Mouse (Mus musculus) A20 (cell line): ENCODE measurements around the gene Cldn7.
"Not testable (repeated sequence)": the region's sequence is repeated elsewhere in the genome, so short reads cannot be mapped to it uniquely, and the experiment has no call there.

Experiments used
- DNase-seq: peaks from one replicate; pipeline ENCODE4 v3.0.0-alpha.2; 2011; ENCODE audit warnings: low read depth, low spot score

Gene Cldn7

DNA sequence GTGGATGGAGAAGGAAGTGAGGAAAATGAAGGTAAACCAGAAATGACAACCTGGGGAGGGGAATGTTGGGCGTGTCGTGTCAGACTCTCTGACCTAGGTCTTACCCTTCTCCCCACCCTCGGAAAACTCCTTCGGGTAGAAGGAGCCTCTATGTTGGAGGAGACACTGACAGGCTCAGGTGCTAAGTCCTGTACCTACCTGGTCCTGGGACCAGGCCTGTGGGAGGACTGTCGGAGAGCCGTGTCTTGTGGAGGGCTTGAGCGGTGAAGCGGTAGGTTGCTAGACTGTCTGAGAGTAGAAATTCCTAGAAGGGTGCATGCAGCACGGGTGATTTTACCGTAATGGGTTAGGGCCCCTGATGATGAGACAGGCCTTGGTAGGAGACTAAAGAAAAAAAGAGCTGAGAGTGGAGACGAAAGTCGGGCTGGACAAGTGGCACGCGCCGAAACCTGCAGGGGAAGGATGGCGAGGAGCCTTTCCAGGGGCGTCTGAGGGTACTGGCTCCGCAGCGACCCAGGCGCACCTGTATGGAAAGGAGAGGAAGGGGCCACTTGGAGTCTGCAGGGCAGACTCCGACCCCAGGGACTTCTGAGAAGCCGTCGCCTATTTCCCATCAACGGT, at the start of gene Cldn7:
TSS of gene Cldn7 (plus strand) at position 130 of the 621 bp plus-strand sequence.
- no peak for DNase-seq

DNA sequence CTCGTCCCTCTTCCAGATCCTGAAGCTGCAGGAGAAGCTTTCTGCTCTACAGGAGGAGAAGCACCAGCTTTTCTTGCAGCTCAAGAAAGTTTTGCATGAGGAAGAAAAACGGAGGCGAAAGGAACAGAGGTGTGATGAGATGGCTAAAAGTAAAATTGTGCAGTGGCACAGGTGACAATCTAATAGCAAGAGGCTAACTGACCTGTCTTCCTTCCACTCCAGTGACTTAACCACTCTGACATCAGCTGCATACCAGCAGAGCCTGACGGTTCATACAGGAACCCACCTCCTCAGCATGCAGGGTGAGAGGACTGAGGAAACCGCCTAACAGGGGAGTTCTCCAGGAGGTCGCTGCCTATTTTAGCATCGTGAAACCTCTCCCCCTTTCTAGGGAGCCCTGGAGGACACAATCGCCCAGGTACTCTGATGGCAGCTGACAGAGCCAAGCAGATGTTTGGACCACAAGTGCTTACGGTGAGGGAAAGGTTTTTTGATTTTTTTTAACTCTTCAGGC, 49.6 kb upstream of the Cldn7 start:
- DNase-seq = peak; percentile 50

DNA sequence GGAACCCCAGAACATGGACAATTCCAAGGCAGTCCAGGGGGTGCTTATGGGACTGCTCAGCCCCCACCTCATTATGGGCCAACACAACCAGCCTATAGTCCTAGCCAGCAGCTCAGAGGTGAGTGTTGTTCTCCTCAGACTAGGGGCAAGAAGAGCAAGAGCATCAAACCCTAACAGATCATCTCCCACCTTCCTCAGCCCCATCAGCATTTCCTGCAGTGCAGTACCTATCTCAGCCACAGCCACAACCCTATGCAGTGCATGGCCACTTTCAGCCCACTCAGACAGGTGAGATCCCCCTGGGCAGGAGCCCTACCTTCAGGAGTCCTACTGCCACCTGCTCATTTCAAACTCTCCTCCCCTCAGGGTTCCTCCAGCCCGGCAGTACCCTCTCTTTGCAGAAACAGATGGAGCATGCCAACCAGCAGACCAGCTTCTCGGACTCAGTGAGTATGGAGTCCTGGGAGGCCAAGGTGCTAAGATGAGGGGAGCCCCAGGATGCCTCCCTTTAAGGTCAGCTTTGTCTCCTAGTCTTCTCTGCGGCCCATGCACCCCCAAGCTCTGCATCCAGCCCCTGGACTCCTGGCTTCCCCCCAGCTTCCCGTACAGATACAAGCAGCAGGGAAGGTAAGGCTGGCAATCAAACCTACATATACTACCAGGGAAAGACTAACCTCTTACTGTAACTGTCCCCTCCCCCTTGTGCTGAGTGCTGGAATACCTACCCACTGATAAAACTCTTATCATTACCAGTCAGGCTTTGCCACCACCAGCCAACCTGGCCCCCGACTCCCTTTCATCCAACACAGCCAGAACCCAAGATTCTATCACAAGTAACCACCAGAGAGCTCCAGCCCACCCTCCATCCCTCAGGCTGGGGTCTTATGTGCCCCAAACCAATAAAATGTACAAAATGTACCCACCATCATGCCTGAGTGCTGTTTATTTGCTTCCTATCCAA, 48.6 kb upstream of the Cldn7 start:
- peak; percentile 50 for DNase-seq

DNA sequence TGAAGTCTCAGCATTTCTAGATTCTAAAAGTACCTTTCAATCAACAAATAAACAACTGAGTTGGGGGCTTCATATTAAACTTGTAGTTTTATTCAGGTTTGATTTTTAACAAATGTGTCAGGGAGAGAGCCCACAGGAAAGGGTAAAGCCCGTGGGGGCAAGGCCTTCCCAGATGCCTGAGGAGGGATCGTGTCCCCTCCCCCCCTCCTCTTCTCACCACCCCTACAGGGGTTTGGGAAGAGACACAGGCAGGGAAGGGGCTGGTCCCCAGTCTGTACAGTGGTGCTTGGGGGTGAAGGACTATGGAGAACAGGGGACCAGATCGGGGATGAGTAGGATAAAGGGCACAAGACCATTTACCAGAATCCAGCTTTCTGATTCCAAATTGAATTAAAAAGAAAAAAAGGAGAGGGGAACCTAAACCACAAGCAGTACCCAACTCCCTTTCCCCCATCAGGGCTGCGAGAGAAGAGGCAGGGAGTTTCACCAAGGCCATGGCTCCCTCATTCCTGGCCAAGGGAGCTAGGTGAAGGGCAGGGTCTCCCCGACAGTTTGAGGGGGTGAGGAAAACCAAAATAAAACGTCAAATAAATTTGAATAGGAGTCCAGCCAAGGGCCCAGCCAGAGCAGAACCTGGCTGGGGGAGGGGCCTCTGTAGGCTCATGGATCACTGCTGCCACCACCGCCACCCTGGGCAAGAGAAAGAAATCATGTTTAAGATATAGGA, 47.8 kb upstream of the Cldn7 start:
- DNase-seq = not testable (repeated sequence)

DNA sequence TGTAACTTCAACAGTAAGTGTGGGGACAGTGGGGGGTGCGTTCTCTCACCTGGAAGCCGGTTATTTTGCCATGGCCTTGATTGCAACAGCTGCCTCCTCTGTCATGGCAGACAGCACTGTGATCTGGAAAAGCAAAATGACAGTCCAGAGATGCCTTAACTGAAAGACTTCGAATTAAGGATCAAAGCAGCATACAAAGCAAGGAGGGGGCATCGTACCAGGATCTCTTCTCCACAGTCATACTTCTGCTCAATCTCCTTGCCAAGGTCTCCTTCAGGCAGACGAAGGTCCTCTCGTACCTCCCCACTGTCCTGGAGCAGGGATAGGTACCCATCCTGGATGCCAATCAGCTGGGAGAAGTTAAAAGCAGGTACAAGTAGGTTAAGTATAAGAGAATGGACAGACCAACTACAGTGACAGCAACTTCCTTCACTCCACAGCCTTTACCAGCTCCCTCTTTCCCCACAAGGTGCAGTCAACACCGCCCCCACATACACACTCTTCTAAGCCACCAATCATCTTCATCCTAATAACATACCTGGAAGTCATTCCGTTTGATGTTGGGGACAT, 47.1 kb upstream of the Cldn7 start:
- no peak for DNase-seq

DNA sequence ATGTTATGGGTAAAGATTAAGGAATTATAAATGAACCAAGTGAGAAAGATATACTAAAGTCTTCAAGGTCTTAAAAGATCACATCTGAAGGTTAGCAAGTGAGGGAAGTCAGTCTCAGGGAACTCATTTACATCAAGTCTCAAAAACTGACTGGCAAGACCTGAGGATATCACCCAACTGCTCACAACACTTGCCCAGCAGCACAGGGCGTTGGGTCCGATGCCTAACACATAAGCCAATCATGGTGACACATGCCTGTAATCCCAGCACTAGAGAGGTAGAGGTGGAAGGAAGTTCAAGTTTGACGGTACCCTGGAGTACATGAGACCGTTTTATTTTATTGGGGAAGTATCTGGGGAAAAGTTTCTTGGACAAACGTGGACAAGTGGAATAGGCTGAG, 46.5 kb upstream of the Cldn7 start:
- DNase-seq = no peak

DNA sequence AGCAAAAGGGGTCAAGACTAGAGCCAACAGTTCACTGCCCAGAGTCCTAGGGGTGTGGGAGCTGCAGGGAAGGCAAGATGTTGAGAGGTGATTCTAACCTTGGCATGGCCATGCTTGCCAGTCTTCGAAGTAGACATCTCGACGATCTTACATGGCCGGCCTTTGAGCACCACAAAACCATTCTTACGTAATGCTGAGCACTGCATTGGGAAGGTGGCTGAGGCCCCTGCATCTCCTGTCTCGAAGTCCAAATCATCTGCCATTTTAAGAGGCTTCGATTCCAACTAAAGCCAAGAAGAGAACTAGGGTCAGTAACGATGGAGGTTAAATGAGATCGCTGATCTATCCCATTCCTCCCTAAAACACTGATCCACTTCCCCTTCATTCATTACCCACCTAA, 45.5 kb upstream of the Cldn7 start:
- DNase-seq = no peak

DNA sequence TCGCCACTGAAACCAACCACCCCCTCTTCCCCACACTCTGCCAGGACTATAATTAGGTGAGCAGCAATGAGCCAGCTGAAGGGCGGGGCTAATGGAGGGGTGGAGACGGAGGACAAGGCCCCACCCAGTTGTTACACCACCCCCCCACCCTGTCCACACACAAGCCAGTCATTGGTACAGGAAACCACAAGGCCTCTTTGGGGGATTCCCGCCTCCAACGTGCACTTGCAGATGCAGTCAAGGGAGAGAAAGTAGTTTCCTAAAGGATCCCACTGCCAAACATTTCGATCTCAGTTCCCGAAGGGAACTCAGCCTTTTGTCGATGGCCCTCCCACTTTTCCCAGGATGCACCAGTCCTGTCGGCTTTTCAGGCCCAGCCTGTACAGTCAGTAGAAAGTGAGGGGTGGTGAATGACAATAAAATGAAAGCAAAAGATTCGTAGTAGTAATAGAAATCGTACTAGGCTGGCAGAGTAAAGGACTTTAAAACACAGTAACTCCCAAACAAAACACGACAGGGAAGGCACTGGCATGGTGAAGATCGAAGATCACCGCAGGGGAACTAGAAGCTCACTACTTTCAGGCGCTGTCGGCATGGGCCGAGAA, 44.8 kb upstream of the Cldn7 start:
- peak; percentile 94 for DNase-seq

DNA sequence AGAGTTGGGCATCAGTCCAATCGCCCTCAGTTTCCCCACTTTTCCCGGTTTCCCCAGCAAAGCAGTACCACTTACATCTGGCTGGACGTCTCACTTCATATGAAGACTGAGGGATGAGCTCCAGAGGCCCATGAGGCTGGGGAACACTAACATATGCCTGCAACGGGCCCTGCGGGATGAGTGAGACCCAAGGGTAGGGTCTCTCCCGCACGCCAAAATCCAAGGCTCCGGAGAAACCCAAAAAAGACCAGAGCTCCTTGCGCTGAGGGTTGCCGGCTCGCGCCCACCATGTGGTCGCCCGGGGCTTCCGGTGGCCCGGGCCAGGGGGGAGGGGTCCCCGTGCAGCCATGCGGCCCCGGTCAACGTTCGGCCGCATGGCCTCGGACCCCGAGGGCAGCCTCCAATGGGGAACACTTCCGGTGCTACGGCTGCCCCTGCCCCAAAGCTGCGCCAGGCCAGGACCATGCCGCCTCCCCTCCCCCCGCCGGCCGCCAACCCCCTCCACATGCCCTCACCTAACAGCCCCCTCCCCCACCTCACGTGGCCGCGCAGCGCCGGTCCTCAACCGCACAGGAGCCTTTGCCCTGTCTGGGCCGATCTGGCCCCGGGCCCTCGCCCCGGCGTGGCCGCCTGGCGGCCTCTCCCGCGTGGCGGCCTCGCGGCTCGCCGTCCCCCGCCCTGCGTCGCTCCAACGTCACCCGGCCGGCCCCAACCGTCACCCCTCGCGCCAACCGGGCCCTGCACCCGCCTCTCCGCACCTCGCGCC, 44.1 kb upstream of the Cldn7 start:
- DNase-seq = peak; percentile 67

DNA sequence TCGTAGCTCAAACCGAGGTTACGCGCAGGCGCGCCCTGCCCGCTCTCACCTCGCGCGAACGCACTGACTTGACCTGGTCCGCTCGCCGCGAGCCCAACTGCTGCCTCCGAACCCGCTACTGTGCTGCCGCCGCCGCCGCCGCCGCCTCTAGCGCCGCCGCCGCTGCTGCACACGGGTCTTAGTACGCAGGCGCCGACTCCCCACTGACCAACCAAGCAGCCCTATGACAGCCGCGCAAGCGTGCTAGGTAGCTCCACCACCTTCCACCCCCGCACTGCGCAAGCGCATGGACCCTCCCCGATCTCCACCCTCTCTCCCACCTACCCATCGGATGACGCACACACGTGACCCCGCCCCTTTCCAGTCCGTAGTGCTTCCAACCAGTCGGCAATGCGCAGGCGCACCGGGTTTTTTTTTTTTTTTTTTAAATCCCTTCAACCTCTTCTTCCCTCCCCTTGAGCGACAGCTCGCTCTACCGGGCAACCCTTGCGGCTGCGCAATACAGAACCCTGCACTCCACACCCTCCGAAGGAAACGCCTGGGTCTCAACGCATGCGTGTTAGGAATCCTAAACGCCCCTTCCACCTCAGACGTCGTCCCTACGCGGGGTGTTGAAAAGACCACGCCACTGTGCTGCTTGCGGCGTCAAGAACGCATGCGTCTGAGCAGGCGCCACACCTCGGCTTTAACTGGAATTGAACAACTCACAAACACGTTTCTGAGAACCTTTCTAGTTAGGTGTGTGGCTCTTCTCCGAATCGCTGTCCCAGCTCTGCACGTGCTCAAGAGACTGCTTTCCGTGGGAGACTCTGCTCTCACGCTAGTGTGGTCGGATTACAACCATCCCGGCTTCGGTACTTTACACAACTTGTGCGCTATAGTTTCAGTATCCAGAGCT, 43.2 kb upstream of the Cldn7 start, which contains the start of gene Eif5a:
TSS of gene Eif5a (minus strand) at position 845 of the 898 bp plus-strand sequence.
- peak; percentile 100 for DNase-seq

DNA sequence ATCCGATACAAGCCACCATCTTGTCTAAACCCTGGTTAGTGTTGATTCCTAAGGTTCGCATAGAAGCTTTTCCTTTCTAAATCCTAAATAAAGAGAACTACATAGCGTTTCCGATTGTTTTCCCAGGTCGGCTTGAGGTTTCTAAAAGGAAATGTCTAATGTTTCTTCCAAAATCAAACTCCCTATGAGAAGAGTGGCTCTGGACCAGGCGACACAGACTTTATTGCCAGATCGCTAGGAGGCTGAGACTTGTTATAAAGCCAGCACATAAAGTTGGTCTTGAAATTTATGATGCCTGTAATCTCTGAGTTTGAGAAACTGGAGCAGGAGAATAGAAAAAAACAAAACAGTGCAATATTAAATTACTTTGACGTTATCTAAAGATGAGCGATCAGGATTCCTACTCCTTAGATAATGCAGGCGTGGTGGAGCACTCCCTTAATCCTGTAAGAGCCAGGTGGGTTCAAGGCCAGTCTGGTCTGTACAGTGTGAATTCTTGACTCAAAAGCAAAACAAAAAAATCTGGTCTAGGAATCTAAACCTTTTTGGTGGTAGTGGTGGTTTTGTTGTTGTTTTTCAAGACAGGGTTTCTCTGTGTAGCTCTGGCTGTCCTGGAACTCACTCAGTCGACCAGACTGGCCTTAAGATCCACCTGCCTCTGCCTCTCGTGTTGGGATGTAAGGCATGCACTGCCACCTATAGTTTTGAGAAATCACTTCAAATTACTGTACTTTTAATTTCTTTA, 42.4 kb upstream of the Cldn7 start:
- peak; percentile 76 for DNase-seq

DNA sequence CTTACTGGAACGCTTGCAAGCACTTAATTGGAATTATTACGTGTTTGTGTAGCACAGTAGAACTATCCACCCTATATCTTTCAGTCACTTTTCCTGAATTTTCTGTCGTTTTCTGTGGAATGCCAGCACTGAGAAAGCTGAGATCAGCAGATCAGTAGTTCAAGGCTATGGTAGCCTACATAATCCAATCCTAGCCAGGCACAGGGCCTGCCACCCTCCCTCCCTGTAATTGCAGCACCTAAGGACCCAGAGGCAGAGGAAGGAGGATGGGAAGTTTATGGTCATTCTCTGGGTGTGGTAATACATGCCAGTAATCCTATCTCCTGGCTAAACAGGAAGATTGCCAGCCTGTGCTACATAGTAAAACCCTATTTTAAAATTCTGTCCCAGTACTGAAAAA, 41.8 kb upstream of the Cldn7 start:
- DNase-seq = no peak

DNA sequence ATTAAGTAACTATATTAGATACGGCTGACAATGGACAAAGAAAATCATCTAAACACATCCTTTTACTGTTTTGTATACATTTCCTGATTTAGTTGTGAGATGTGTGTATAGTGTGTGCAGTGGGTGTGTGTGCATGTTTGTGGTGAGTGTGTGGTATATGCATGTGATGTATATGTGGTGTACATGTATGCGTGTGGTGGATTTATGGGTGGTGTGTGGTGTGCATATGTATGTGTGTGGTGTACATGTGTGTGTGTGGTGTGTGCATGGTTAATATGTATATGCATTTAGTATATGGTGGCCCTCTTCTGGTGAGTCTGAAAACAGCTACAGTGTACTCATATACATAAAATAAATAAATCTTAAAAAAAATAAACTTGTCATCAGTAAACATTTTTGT, 37.1 kb upstream of the Cldn7 start:
- DNase-seq = no peak

DNA sequence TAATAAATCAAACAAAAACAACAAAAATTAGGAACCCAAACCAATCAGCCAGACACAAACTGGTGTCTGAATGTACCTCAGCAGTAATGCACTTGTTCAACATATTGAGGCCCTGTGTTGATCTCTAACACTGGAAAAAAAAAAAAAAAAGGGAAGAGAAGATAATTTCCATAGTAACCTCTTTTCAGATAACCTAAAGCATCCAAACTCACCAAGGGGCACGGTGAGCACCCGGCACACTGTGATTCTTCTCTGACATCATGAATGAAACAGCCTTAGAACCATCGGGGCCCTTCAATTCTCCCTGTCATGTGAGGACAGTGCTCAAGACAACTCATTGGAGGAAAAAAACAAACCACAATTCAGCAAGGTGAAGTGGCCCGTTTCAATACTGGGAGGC, 34.9 kb upstream of the Cldn7 start:
- DNase-seq = no peak

DNA sequence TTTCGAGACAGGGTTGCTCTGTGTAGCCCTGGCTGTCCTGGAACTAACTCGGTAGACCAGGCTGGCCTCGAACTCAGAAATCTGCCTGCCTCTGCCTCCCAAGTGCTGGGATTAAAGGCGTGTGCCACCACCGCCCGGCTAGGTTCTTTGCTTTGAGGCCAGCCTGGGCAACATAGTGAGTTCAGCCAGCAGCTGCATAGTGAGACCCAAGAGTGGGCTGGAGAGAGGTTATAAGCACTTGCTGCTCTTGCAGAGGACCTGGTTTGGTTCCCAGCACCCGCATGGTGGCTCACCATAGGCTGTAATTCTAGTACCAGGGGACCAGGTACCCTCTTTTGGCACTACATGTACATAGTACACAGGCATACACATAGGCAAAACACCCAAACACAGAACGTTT, 34.4 kb upstream of the Cldn7 start:
- DNase-seq = not testable (repeated sequence)

DNA sequence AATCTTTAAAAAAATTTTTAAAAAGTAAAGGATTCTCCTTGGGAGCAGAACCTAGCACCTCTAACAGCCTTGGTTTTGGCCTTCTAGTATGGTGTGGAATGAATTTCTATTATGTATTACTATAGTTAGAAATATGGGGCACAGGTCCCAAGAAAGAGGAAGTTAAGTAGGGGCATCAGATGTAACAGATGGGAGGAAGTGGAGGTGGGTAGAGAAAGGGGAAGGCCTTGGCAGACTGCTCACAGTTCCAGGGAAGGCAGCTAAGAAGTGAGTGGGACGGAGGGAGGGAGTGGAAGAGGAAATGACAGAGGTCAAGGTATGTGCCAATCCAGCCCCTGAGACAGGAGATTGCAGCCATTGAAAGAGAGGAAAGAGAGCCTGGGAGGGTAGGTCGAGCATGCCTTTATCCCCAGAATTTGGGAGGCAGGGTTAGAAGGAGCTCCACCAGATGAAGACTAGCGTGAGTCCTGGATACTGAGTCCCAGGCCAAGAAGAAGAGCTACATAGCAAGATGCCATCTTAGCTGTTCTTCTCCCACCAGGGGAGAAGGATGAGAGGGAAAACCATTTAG, 33.5 kb upstream of the Cldn7 start:
- peak; percentile 65 for DNase-seq

DNA sequence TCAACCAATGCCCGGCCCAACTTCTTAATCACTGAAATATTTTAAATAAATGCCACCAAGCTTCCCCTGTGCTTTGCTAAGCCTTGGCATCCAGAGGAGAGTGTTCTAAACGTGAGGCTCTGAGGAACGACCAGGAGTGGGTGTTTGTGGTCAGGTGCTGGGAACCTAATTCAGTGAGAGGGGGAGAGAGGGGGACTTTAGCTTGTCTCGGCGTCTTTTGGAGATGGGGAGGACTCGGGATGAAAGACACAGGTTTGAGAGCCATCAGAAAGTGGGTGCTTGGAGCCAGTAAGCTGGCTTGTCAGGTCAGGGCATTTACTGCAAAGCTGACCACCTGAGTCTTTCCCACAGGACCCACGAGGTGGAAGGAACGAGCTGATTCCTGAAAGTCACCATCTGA, 32.8 kb upstream of the Cldn7 start:
- DNase-seq = no peak

DNA sequence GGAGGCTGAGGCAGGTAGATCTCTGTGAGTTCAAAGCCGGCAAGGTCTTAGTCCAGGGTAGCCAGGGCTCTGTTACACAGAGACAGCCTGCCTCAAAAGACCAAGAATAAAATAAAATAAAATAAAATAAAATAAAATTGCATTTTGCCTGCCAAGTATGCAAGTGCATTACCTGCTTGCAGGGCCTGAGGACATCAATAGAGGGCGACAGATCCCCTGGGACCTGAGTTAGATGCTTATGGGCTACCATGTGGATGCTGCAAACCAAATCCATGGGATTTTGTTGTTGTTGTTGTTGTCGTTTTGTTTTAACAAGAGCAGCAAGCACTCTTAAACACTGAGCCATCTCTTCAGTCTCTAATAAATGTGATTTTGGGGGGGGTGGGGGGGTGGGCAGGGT, 32.3 kb upstream of the Cldn7 start:
- DNase-seq = peak; percentile 35
